Mouse (Mus musculus) kidney, adult 2 months (tissue): ENCODE measurements at regions not wholly inside any gene's neighbourhood (a gene's known extent, or its start where the extent isn't known, plus 50 kb on each side); places are given as distances from the start of the nearest gene placed in this dataset.

Experiments used
- CTCF ChIP-seq: fragments of 200-500 bp; conservative IDR thresholded peaks from 2 replicates; pipeline ENCODE4 v1.5.1; 2011; ENCODE audit warnings: low read depth, mild to moderate bottlenecking, control low read depth, low read length, moderate library complexity, mixed read lengths; ENCODE audit not compliant: insufficient read depth, insufficient read length
- POLR2A ChIP-seq: fragments of 200-500 bp; IDR thresholded peaks from one replicate; pipeline ENCODE4 v1.6.1; 2011; ENCODE audit warnings: low read depth, low read length, control low read depth

- TF ChIP-seq CTCF (no peak), POLR2A (no peak)
Measured at GRCm38 (mm10) chr14:100749737-100750541, 450.2 kb downstream of the Prr30 start.
